Mouse (Mus musculus): ENCODE data around the gene Spata18. TPM values are rescaled to one million over a fixed set of nuclear protein-coding genes. Genes with fewer than 3 reads are reported as not detected.

Spata18 gene
- polyA plus RNA-seq (2012; ENCODE audit: insufficient read depth, insufficient read length, missing spikeins), result not detected in 2 replicates

DNA sequence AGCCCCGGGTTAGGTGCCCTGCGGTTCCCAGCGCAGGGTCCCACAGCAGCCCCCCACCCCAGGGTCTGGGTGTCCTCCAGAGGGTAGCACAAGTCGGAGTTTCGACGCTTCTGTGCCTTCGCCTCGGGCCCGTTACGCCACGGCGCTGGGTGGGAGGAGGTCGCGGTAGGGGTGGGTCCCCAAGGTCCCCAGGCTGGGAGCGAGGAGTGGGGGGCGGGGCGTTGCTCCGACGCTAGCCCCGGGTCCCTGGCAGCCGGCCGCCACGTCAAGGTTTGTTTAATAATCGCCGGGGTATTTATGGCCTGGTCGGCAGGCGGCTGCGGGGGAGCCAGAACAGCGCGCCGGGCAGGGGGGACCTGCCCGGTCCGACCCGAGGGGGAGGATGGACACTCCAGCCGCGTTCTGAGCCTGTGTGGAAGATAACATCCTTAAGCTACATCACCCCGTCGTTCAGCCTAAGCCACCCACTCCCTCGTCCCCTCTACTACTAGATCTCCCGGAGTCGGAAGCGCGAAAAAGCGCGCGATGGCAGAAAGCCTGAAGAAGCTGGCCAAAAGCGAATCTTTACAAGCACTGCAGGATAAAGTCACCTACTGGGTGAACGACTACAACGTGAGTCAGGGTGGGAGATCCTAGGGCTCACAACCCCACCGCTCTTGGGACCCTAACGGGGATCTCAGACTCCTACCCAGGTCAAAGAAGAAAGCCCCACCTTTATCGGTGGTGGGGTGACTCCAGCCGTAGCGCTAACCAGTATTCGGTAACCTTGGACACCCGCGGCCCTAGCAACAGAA, at the start of gene Spata18:
Gene Spata18, plus strand, starts transcription at position 319 of the 794 bp plus-strand sequence.
- H3K4me3 ChIP-seq (ENCODE audit: insufficient read depth, low read depth, low read length), result peak within 1 kb of the TSS; percentile 69

DNA sequence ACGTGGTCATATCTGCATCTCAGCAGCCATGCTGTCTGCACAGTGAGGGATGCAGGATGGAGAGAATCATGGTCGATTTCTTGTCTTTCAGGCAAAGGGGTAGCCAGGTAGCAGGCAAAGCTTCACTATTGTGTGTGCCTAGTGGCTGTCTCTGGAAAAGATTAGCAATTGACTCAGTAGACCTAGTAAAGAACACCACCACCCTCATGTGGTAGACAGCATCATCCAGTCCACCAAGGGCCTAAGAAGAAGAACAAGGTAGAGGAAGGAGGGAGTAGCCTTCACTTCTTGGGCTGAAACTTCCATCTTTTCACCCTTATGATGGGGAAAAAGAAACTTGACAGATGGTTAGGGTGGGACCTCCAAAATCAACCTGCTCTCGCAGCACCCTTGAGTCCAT, 48.3 kb upstream of the Spata18 start:
- H3K4me1 ChIP-seq (ENCODE audit: control insufficient read depth, insufficient read depth, insufficient read length, low read length), result no peaks in the 10 kb centered on the region
- no peak overlapping the region for H3K27ac ChIP-seq (replicated peaks; ENCODE audit: low read depth, low read length)
- H3K4me3 ChIP-seq (ENCODE audit: insufficient read depth, low read depth, low read length), result no peak overlapping the region

More for the DNA sequence above, at the start of gene Spata18:
- Histone ChIP-seq H3K4me1 (ENCODE audit: control insufficient read depth, insufficient read depth, insufficient read length, low read length) (peaks cover 4% of the 10 kb centered on the region; the same call in 1 of the 2 replicates), H3K27ac (replicated peaks; ENCODE audit: low read depth, low read length) (no peak within 1 kb of the TSS)

DNA sequence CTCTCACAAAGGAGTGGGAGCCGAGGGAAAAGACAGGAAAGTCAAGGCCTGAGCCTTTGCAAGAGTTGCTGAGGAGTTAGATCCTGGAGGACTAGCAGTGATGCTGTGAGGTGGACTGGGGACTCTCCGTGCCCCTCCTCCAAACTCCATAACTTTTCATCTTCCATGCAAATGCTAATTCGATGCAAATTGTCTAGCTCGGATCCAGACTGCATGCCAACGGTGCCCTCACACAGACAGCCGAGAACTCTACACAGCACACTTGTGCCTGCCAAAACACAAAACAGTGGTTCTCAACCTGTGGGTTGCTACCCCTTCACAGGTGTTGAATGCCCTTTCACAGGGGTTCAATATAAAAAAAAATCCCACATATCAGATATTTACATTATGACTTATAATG, 46.6 kb upstream of the Spata18 start:
- Histone ChIP-seq H3K27ac (replicated peaks; ENCODE audit: low read depth, low read length) (no peak overlapping the region), H3K4me1 (ENCODE audit: control insufficient read depth, insufficient read depth, insufficient read length, low read length) (no peaks in the 10 kb centered on the region), H3K4me3 (ENCODE audit: insufficient read depth, low read depth, low read length) (no peak overlapping the region)

DNA sequence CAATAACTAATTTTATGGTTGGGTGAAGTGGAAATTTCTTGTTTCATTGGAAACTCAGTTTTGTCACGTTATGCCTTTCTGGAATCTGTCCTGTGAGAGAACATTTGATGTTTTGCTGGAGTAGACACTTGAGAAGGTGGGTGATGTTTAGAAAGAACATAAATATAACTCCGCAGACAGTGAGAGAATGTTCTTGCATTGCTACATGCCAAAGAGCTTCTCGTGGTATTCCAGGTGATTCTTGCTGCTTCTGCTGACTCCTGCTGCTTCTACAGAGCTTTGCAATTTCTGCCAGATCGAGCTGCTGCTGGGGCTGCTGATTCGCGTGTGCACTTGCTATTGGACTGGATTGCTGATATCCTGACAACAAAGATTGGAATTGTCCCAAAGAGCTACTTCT, 46.2 kb upstream of the Spata18 start:
- H3K4me1 ChIP-seq (ENCODE audit: control insufficient read depth, insufficient read depth, insufficient read length, low read length), result no peaks in the 10 kb centered on the region
- no peak overlapping the region for H3K4me3 ChIP-seq (ENCODE audit: insufficient read depth, low read depth, low read length)
- H3K27ac ChIP-seq (replicated peaks; ENCODE audit: low read depth, low read length), result no peak overlapping the region

DNA sequence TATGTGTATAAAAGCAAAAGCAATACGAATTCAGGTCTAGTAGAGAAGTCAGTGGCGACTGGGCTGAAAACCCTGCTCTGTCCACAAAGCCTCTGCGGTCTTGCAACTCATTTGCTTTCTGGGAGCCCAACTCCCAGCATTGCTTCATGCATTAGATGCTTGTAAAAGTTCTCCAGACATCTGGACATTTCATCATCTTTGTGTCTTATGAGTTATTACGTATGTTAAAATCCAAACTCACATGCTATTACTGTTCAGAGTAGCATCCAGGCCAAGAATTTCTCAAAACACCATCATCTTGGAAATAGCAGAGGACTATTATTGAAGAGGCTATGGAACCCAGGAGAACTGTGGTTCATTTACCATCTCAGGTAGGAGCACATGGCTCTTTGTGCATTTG, 40.1 kb upstream of the Spata18 start:
- Histone ChIP-seq H3K4me1 (ENCODE audit: control insufficient read depth, insufficient read depth, insufficient read length, low read length) (no peaks in the 10 kb centered on the region), H3K27ac (replicated peaks; ENCODE audit: low read depth, low read length) (no peak overlapping the region), H3K4me3 (ENCODE audit: insufficient read depth, low read depth, low read length) (no peak overlapping the region)

DNA sequence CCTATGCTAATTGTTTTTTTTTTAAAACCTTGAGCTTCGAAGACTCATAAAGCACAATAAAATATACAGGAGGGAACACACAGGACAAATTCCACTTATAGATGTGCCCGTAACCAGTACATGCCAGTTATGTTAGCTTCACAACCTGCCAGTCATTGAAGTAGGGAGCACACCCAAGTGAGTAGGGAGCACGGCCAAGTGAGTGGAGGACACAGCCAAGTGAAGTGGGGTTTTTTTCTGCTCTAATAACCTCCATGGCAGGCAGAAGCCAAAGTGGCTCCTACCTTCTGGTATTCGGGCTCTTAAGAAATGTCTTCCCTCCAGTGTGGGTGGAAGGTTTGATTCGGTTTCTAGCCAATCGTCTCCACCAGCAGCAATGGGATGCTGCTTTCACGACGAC, 37.9 kb upstream of the Spata18 start:
- H3K27ac ChIP-seq (replicated peaks; ENCODE audit: low read depth, low read length), result no peak overlapping the region
- no peaks in the 10 kb centered on the region for H3K4me1 ChIP-seq (ENCODE audit: control insufficient read depth, insufficient read depth, insufficient read length, low read length)
- no peak overlapping the region for H3K4me3 ChIP-seq (ENCODE audit: insufficient read depth, low read depth, low read length)

DNA sequence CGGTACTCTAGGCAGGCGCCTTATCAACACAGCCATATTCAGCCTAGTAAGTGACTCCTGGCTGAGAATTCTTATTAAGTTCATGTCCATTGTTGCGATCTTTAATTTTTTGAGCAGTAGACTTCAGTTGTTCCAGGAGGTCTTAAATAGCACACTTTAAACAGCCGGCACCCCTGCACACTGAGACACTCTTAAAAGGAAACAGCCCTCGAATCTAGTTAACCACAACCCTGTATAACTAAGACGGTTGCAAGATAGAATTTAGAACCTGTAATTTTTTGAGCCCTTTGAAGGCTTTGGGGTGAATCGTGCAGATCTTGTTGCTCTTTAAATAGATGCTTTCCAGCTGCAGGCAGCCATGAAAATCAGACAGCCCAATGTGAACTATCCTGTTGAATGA, 36.0 kb upstream of the Spata18 start:
- no peak overlapping the region for H3K4me3 ChIP-seq (ENCODE audit: insufficient read depth, low read depth, low read length)
- H3K27ac ChIP-seq (replicated peaks; ENCODE audit: low read depth, low read length), result no peak overlapping the region
- H3K4me1 ChIP-seq (ENCODE audit: control insufficient read depth, insufficient read depth, insufficient read length, low read length), result no peaks in the 10 kb centered on the region

DNA sequence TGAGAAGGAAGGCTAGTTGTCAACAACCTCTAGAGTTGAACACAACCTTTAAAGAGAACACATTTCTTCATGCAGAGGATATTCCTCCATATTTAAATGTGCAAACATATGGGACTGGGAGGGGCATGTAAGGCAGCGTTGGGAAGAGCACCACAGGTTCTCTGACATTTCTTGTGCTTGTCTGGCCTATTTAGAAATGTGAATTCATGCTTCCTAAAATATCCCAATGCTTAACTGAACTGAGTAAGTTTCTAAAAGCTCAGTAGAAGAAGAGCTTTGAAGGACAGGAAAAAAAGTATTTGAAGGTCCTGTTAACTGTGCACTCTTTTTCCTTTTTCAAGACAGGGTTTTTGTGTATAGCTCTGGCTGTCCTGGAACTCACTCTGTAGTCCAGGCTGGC, 32.2 kb upstream of the Spata18 start:
- H3K4me3 ChIP-seq (ENCODE audit: insufficient read depth, low read depth, low read length), result no peak overlapping the region
- no peaks in the 10 kb centered on the region for H3K4me1 ChIP-seq (ENCODE audit: control insufficient read depth, insufficient read depth, insufficient read length, low read length)
- no peak overlapping the region for H3K27ac ChIP-seq (replicated peaks; ENCODE audit: low read depth, low read length)

DNA sequence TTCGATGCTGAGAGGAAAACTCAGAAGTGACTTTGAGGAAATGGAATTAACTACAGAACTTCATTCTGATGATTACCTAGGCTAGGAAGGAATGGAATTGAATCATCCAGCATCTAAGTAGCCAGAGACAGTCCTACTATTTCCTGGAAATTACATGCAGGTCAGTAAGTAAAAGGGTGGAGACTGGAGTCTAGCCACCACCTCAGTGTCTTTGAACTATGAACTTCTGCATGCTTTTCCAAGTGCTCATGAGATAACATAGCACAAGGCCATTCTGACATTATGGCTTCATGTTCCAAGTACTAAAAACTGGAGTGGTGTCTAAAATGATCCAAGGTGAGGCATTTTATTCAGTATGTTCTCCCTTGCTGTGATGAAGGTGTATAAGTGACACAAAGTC, 25.7 kb upstream of the Spata18 start:
- Histone ChIP-seq H3K27ac (replicated peaks; ENCODE audit: low read depth, low read length) (no peak overlapping the region), H3K4me3 (ENCODE audit: insufficient read depth, low read depth, low read length) (no peak overlapping the region), H3K4me1 (ENCODE audit: control insufficient read depth, insufficient read depth, insufficient read length, low read length) (no peaks in the 10 kb centered on the region)

DNA sequence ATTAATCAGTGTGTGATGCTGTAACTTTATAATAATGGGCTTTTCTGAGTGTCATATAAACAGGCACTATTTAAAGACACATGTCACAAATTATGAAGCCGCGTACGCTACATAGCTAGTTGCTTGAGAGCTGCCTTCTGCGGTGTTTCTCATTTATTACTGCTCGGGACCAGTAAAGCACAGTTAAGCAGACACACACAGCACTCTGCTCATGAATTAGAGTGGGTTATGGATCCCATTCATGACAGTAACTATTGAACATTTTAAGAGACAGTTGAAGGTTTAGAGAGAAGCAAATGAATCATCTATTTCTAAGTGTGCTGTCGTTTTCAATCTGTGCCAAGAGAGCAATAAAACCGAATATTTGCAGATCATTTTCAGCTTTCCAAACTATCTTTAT, 24.3 kb upstream of the Spata18 start:
- H3K4me1 ChIP-seq (ENCODE audit: control insufficient read depth, insufficient read depth, insufficient read length, low read length), result no peaks in the 10 kb centered on the region
- H3K27ac ChIP-seq (replicated peaks; ENCODE audit: low read depth, low read length), result no peak overlapping the region
- H3K4me3 ChIP-seq (ENCODE audit: insufficient read depth, low read depth, low read length), result no peak overlapping the region

DNA sequence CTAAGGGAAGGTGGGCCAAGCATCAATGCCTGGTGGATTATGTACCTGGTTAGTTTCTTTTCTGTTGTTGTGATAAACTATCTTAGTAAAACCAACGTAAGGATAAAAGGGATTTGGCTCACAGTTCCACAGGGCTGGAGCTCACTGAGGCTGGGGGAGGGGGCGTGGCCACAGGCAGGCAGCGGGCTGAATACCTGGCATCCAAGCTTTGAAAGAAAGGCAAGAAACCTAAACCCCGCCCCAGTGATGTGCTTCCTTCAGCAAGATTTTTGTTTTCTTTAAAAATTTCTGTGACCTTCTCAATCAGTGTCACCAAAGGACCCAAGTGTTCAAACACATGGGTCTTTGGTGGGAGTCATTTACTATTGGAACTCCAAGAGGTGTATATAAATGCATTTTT, 23.6 kb upstream of the Spata18 start:
- no peak overlapping the region for H3K27ac ChIP-seq (replicated peaks; ENCODE audit: low read depth, low read length)
- no peak overlapping the region for H3K4me3 ChIP-seq (ENCODE audit: insufficient read depth, low read depth, low read length)

DNA sequence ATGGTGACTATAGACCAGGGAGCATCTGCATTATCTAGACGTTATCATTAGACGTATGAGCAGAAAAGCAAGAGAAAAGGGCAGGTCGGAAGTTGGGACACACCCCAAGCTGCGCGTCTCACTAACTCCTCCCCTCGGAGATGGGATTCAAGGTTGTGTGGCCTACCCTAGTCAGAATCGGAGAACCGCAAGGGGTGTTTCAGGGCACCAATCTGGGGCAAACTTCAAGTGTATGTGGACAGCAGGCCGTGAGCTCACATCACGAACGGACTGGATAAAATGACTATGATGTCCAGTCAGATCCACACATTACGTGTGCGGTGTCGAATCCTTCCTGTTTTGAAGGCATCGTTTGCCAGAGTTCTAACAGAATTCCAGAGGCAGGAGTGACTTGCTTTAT, 23.2 kb upstream of the Spata18 start:
- Histone ChIP-seq H3K4me1 (ENCODE audit: control insufficient read depth, insufficient read depth, insufficient read length, low read length) (no peaks in the 10 kb centered on the region), H3K27ac (replicated peaks; ENCODE audit: low read depth, low read length) (no peak overlapping the region), H3K4me3 (ENCODE audit: insufficient read depth, low read depth, low read length) (no peak overlapping the region)

More for the DNA sequence above, 23.6 kb upstream of the Spata18 start:
- H3K4me1 ChIP-seq (ENCODE audit: control insufficient read depth, insufficient read depth, insufficient read length, low read length), result no peaks in the 10 kb centered on the region

DNA sequence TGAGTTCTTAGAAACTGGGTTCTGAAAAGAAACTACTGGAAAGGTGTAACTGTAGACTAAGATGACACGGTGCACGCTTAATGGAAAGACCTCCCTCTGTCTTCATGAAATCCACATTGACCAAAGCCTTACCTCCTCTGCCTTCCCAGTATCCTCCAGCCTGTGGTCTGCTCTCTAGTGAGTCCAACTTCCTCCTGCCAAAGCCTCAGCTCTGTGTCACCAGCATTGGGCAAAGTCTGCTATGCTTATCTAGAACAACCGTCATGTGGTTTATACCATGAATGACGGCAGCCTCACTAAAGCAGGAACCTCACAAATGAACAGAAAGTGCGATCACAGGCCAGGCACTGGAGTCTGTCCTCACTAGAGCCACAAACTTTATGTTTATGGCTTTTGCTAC, 21.0 kb upstream of the Spata18 start:
- Histone ChIP-seq H3K27ac (replicated peaks; ENCODE audit: low read depth, low read length) (no peak overlapping the region), H3K4me3 (ENCODE audit: insufficient read depth, low read depth, low read length) (no peak overlapping the region), H3K4me1 (ENCODE audit: control insufficient read depth, insufficient read depth, insufficient read length, low read length) (no peaks in the 10 kb centered on the region)

DNA sequence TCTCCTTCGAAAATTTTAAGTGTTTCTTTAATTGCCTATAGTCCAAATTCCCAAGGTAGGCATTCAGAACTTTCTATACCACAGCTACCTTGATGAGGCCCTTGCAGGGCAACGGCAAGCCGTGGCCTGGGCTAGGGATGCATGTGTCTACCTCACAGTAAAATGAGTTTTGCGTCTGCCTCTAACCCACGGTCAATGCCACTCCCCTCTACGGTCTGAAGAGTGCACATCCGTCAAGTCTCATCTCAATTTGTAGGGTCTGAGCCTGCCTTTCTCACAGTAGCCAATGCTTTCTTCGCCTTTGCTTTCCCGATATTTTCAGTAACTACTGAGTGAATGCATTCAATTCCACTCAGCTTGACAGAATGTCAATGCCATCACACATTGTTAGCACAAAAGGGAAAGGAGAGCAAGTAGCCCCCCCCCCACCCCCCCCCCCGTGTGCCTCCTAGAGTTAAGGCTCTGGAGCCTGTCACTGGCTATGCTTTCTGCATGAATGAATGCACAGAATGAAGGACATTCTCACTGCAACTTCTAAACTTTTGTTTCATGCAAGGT, 20.1 kb upstream of the Spata18 start:
- Histone ChIP-seq H3K4me3 (ENCODE audit: insufficient read depth, low read depth, low read length) (no peak overlapping the region), H3K27ac (replicated peaks; ENCODE audit: low read depth, low read length) (no peak overlapping the region), H3K4me1 (ENCODE audit: control insufficient read depth, insufficient read depth, insufficient read length, low read length) (no peaks in the 10 kb centered on the region)

DNA sequence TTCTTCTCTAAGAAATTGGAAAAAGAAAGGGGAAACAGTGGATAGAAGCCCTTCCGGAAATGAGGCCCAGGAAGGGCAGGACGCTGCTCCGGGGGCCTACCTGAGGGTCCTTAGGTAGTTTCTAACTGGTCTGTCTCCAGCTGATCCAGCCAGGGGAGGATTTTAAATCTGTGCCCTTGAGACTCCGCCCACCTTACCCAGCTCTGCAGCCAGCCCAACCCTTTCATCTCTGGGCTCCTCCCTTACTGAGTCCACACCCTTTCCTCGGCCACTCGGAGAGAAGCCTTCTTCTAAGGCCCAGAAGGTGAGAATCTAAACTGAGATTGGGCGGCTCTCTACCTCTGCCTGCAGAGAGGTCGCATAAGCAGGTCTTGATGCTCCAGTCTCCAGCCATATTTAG, 18.9 kb upstream of the Spata18 start, which contains the start of gene Lrrc66:
Gene Lrrc66, minus strand, starts transcription at position 236 of the 400 bp plus-strand sequence.
- Histone ChIP-seq H3K27ac (replicated peaks; ENCODE audit: low read depth, low read length) (no peak within 1 kb of the TSS), H3K4me1 (ENCODE audit: control insufficient read depth, insufficient read depth, insufficient read length, low read length) (no peaks in the 10 kb centered on the region), H3K4me3 (ENCODE audit: insufficient read depth, low read depth, low read length) (no peak within 1 kb of the TSS)

DNA sequence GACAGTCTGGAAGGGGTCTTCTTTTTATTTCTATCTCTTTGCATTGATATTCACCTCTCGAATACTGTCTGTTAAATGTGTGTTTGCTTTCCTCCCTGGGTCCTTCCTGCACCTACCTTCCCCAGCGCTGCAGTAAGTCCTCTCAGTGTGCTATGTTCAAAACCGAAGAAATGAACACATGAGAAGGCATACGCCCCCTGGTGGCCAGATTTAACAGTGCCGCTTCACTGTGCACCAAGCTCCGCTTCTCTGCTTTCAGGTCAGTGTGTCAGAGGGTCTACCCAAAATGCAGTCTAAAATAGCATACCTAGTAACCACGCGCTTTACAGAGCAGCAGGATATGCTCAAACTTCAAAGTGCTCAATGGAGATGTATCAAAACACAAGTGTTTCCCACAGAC, 18.0 kb upstream of the Spata18 start:
- Histone ChIP-seq H3K4me3 (ENCODE audit: insufficient read depth, low read depth, low read length) (no peak overlapping the region), H3K27ac (replicated peaks; ENCODE audit: low read depth, low read length) (no peak overlapping the region), H3K4me1 (ENCODE audit: control insufficient read depth, insufficient read depth, insufficient read length, low read length) (no peaks in the 10 kb centered on the region)

Measured in brown adipose tissue, adult 24 weeks (tissue).